Mouse (Mus musculus) midbrain, embryonic 16.5 days (tissue): ENCODE measurements at regions not wholly inside any gene's neighbourhood (a gene's known extent, or its start where the extent isn't known, plus 50 kb on each side); places are given as distances from the start of the nearest gene placed in this dataset.
A peak's percentile ranks its signal among the peaks of the same experiment; 100 is the strongest.
"Not testable (repeated sequence)": the region's sequence is repeated elsewhere in the genome, so short reads cannot be mapped to it uniquely, and the experiment has no call there.

ENCODE experiments used
- ATAC-seq: fragments of 200-750 bp; cut with Nextera tagmentation; 2 replicates; pipeline ENCODE4 v1.8.0; 2017; ENCODE audit warnings: moderate TSS enrichment
- H3K27ac ChIP-seq: fragments of 300-500 bp; sonication (generic); 2 replicates; pipeline ENCODE4 v1.5.1; 2014; ENCODE audit warnings: mild to moderate bottlenecking, low read length, mixed read lengths
- H3K27me3 ChIP-seq: fragments of 300-500 bp; sonication (generic); 2 replicates; pipeline ENCODE4 v1.6.1; 2014; ENCODE audit warnings: low read depth, low read length, mixed read lengths; ENCODE audit not compliant: control insufficient read depth, insufficient read depth
- H3K36me3 ChIP-seq: fragments of 300-500 bp; sonication (generic); 2 replicates; pipeline ENCODE4 v1.6.1; 2014; ENCODE audit warnings: mild to moderate bottlenecking, low read length, moderate library complexity, mixed read lengths; ENCODE audit not compliant: control insufficient read depth, insufficient read depth
- H3K4me1 ChIP-seq: fragments of 300-500 bp; sonication (generic); 2 replicates; pipeline ENCODE4 v1.6.1; 2014; ENCODE audit warnings: mild to moderate bottlenecking, low read length, mixed read lengths; ENCODE audit not compliant: control insufficient read depth, insufficient read depth
- H3K4me2 ChIP-seq: fragments of 300-500 bp; sonication (generic); 2 replicates; pipeline ENCODE4 v1.6.1; 2014; ENCODE audit warnings: mild to moderate bottlenecking, low read length, mixed read lengths
- H3K4me3 ChIP-seq: fragments of 300-500 bp; sonication (generic); 2 replicates; pipeline ENCODE4 v1.5.1; 2014; ENCODE audit warnings: low read depth, mild to moderate bottlenecking, low read length, moderate library complexity, mixed read lengths
- H3K9ac ChIP-seq: fragments of 300-500 bp; sonication (generic); 2 replicates; pipeline ENCODE4 v1.6.1; 2014; ENCODE audit warnings: low read depth, low read length, mixed read lengths
- H3K9me3 ChIP-seq: fragments of 300-500 bp; sonication (generic); replicated peaks from 2 replicates; pipeline ENCODE4 v1.6.1; 2014; ENCODE audit warnings: mild to moderate bottlenecking, low read length, mixed read lengths; ENCODE audit not compliant: control insufficient read depth, poor library complexity, severe bottlenecking
- WGBS: fragments of 180-500 bp; shearing (Covaris S2); extraction: QIAGEN DNeasy Blood & Tissue Kit; methylation state at CpG from one replicate; pipeline ENCODE4 v1.1.7; 2014; 5-methylcytosine and 5-hydroxymethylcytosine counted together

GRCm38 (mm10) chr12:19387706-19388105 lies 566.6 kb upstream of the Gm21863 start:
- not testable (repeated sequence) for H3K4me2 ChIP-seq, H3K4me1 ChIP-seq, H3K27me3 ChIP-seq, H3K36me3 ChIP-seq, H3K9me3 ChIP-seq, ATAC-seq, H3K9ac ChIP-seq, H3K27ac ChIP-seq
- peak overlapping the region; percentile 30 for H3K4me3 ChIP-seq
- under 1% methylated on average over 21 of the region's 53 CpGs for WGBS
